Mouse (Mus musculus): ENCODE measurements at regions not wholly inside any gene's neighbourhood (a gene's known extent, or its start where the extent isn't known, plus 50 kb on each side); places are given as distances from the start of the nearest gene placed in this dataset.

DNA sequence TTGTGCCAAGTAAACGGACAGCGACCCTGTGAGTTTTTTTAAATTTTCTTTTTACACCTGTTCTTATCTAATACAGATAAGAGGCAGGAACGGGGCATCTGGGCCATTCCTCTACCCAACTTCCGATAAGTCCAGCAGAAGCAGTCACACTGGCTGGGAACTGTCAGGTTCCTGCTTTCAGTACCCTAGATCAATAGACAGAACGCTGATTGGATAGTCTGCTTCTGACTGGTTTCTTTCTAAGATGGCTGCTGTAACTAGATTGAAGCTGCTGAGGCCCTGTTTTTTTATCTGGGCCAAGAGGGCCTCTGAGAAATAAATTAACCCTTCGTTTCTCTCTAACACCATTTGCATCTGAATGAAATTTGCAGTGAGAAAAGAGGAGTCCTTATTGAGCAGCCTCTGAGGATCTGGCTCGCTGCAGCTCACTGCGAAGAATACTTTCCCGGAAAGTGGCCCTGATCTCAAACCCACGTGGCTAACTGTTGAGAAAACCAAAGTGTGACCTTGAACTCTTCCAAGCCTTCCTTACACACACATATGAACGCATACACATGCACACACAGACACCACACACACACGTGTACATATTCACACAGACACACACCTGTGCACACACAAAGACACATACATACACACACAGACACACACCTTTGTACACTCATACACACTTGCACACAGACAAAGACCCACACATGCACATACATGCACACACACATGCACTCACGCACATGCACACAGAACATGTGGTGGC is 253.8 kb downstream of the Irs2 start:
- TF ChIP-seq CTCF (IDR thresholded peaks at IDR 0.05; ENCODE audit: insufficient read depth, low read length) (no peak), POLR2A (IDR thresholded peaks at IDR 0.05; ENCODE audit: borderline replicate concordance, extremely low read depth, low read depth, low read length) (no peak)

Measured in lung, adult 2 months (tissue).